Mouse (Mus musculus): ENCODE results near the gene Etfrf1.

The Etfrf1 gene

GRCm38 (mm10) chr6:145226296-145226695 lies 15.4 kb downstream of the Etfrf1 start:
- no peak for DNase-seq

GRCm38 (mm10) chr6:145234391-145234790 lies 23.5 kb downstream of the Etfrf1 start:
- DNase-seq: no peak

- DNase-seq: no peak
Observed at GRCm38 (mm10) chr6:145235367-145235766, 24.4 kb downstream of the Etfrf1 start.

GRCm38 (mm10) chr6:145237148-145237547 lies 26.2 kb downstream of the Etfrf1 start:
- DNase-seq: no peak

GRCm38 (mm10) chr6:145240285-145240684 lies 29.4 kb downstream of the Etfrf1 start:
- no peak for DNase-seq

- DNase-seq: no peak
Observed at GRCm38 (mm10) chr6:145242521-145242920, 31.6 kb downstream of the Etfrf1 start.

GRCm38 (mm10) chr6:145246841-145247240 lies 35.9 kb downstream of the Etfrf1 start:
- DNase-seq: no peak

GRCm38 (mm10) chr6:145247886-145248285 lies 37.0 kb downstream of the Etfrf1 start:
- DNase-seq: no peak

GRCm38 (mm10) chr6:145249291-145250184 lies 38.6 kb downstream of the Etfrf1 start:
- peak; percentile 63 to 77 for DNase-seq

GRCm38 (mm10) chr6:145250185-145250791 lies 39.4 kb downstream of the Etfrf1 start, which contains the start of gene Kras:
Kras (minus strand) TSS chr6:145250239.
- peak; percentile 95 to 97 for DNase-seq

GRCm38 (mm10) chr6:145250820-145251219 lies 39.9 kb downstream of the Etfrf1 start:
- DNase-seq: no peak

- DNase-seq: peak; percentile 15 to 32
Observed at GRCm38 (mm10) chr6:145255952-145256700, 45.2 kb downstream of the Etfrf1 start.

GRCm38 (mm10) chr6:145256701-145257073 lies 45.8 kb downstream of the Etfrf1 start:
- DNase-seq: peak; percentile 3 to 24

GRCm38 (mm10) chr6:145262314-145262713 lies 51.4 kb downstream of the Etfrf1 start:
- DNase-seq: no peak
